Mouse (Mus musculus): ENCODE measurements around the gene Rangrf. TPM values are rescaled to one million over a fixed set of nuclear protein-coding genes. Genes with fewer than 3 reads are reported as not detected.
"Not testable (repeated sequence)": the region's sequence is repeated elsewhere in the genome, so short reads cannot be mapped to it uniquely, and the experiment has no call there.

Rangrf gene
- total RNA-seq, 2 experiments from 2014 or later, result 6.8 to 10.2 TPM

GRCm38 (mm10) chr11:68980919-68981318, 5.9 kb upstream of the Rangrf start:
- no peak for ATAC-seq (ENCODE audit: poor library complexity, severe bottlenecking)

- no peak for ATAC-seq (ENCODE audit: poor library complexity, severe bottlenecking)
These were observed 4.3 kb upstream of the Rangrf start for GRCm38 (mm10) chr11:68979320-68979733.

- no peak for ATAC-seq (ENCODE audit: poor library complexity, severe bottlenecking)
These were observed 616 bp upstream of the Rangrf start for GRCm38 (mm10) chr11:68975601-68976000.

- no peak for ATAC-seq (ENCODE audit: poor library complexity, severe bottlenecking)
These were observed 930 bp downstream of the Rangrf start for GRCm38 (mm10) chr11:68974059-68974450.

GRCm38 (mm10) chr11:68973250-68974058, 1.5 kb downstream of the Rangrf start:
- ATAC-seq (ENCODE audit: poor library complexity, severe bottlenecking), result peak; percentile 94

- ATAC-seq (ENCODE audit: poor library complexity, severe bottlenecking), result no peak
These were observed 4.8 kb downstream of the Rangrf start for GRCm38 (mm10) chr11:68970232-68970631.

GRCm38 (mm10) chr11:68968752-68969151, 6.2 kb downstream of the Rangrf start:
- ATAC-seq (ENCODE audit: poor library complexity, severe bottlenecking), result no peak

- peak; percentile 96 for ATAC-seq (ENCODE audit: poor library complexity, severe bottlenecking)
These were observed 7.4 kb downstream of the Rangrf start, which contains the start of gene Slc25a35 for GRCm38 (mm10) chr11:68967337-68968282. Gene Slc25a35, plus strand, starts transcription at chr11:68968131.

- ATAC-seq (ENCODE audit: poor library complexity, severe bottlenecking), result no peak
These were observed 8.4 kb downstream of the Rangrf start for GRCm38 (mm10) chr11:68966554-68966953.

GRCm38 (mm10) chr11:68965845-68966244, 9.1 kb downstream of the Rangrf start:
- ATAC-seq (ENCODE audit: poor library complexity, severe bottlenecking), result peak; percentile 48

- no peak for ATAC-seq (ENCODE audit: poor library complexity, severe bottlenecking)
These were observed 9.9 kb downstream of the Rangrf start for GRCm38 (mm10) chr11:68965050-68965449.

GRCm38 (mm10) chr11:68963405-68963804, 11.6 kb downstream of the Rangrf start:
- ATAC-seq (ENCODE audit: poor library complexity, severe bottlenecking), result no peak

- not testable (repeated sequence) for ATAC-seq (ENCODE audit: poor library complexity, severe bottlenecking)
These were observed 12.8 kb downstream of the Rangrf start for GRCm38 (mm10) chr11:68962159-68962558.

- ATAC-seq (ENCODE audit: poor library complexity, severe bottlenecking), result no peak
These were observed 13.4 kb downstream of the Rangrf start for GRCm38 (mm10) chr11:68961596-68961995.

- no peak for ATAC-seq (ENCODE audit: poor library complexity, severe bottlenecking)
These were observed 17.0 kb downstream of the Rangrf start for GRCm38 (mm10) chr11:68957971-68958370.

GRCm38 (mm10) chr11:68957308-68957707, 17.7 kb downstream of the Rangrf start, which contains the start of gene Arhgef15:
Gene Arhgef15, minus strand, starts transcription at chr11:68957480.
- ATAC-seq (ENCODE audit: poor library complexity, severe bottlenecking), result no peak

- ATAC-seq (ENCODE audit: poor library complexity, severe bottlenecking), result no peak
These were observed 18.3 kb downstream of the Rangrf start for GRCm38 (mm10) chr11:68956697-68957096.

GRCm38 (mm10) chr11:68956107-68956506, 18.9 kb downstream of the Rangrf start:
- no peak for ATAC-seq (ENCODE audit: poor library complexity, severe bottlenecking)

- ATAC-seq (ENCODE audit: poor library complexity, severe bottlenecking), result no peak
These were observed 19.5 kb downstream of the Rangrf start for GRCm38 (mm10) chr11:68955473-68955872.

- ATAC-seq (ENCODE audit: poor library complexity, severe bottlenecking), result no peak
These were observed 20.6 kb downstream of the Rangrf start for GRCm38 (mm10) chr11:68954408-68954807.

- ATAC-seq (ENCODE audit: poor library complexity, severe bottlenecking), result no peak
These were observed 21.1 kb downstream of the Rangrf start for GRCm38 (mm10) chr11:68953903-68954302.

All from megakaryocyte, adult 5-6 weeks (primary cell).